Mouse (Mus musculus) limb, embryonic 11.5 days (tissue): ENCODE results near the gene Zfp462. TPM values are rescaled to one million over a fixed set of nuclear protein-coding genes. Genes with fewer than 3 reads are reported as not detected.
A peak's percentile ranks its signal among the peaks of the same experiment; 100 is the strongest.

Source experiments
- ATAC-seq: fragments of 200-750 bp; cut with Nextera tagmentation; 2 replicates; pipeline ENCODE4 v1.8.0; 2017; ENCODE audit warnings: low read depth; ENCODE audit not compliant: insufficient number of reproducible peaks, low FRiP score, low TSS enrichment
- DNase-seq: peaks from one replicate; pipeline ENCODE4 v3.0.0-alpha.2; 2015; ENCODE audit warnings: low spot score
- H3K27ac ChIP-seq: fragments of 300-500 bp; sonication (generic); replicated peaks from 2 replicates; pipeline ENCODE4 v1.5.1; 2014; ENCODE audit warnings: low read depth, mild to moderate bottlenecking, low read length
- H3K27me3 ChIP-seq: fragments of 300-500 bp; sonication (generic); 2 replicates; pipeline ENCODE4 v1.6.1; 2014; ENCODE audit warnings: mild to moderate bottlenecking, low read length, mixed read lengths; ENCODE audit not compliant: control insufficient read depth, insufficient read depth
- H3K36me3 ChIP-seq: fragments of 300-500 bp; sonication (generic); 2 replicates; pipeline ENCODE4 v1.6.1; 2014; ENCODE audit warnings: mild to moderate bottlenecking, low read length, moderate library complexity, mixed read lengths; ENCODE audit not compliant: control insufficient read depth, insufficient read depth
- H3K4me1 ChIP-seq: fragments of 300-500 bp; sonication (generic); 2 replicates; pipeline ENCODE4 v1.6.1; 2014; ENCODE audit warnings: low read length, mixed read lengths; ENCODE audit not compliant: control insufficient read depth, insufficient read depth
- H3K4me2 ChIP-seq: fragments of 300-500 bp; sonication (generic); 2 replicates; pipeline ENCODE4 v1.6.1; 2014; ENCODE audit warnings: low read depth, mild to moderate bottlenecking, moderate library complexity; ENCODE audit not compliant: severe bottlenecking
- H3K4me3 ChIP-seq: fragments of 300-500 bp; sonication (generic); 2 replicates; pipeline ENCODE4 v1.5.1; 2014; ENCODE audit warnings: low read depth, low read length
- H3K9ac ChIP-seq: fragments of 300-500 bp; sonication (generic); 2 replicates; pipeline ENCODE4 v1.6.1; 2014; ENCODE audit warnings: mild to moderate bottlenecking, low read length
- H3K9me3 ChIP-seq: fragments of 300-500 bp; sonication (generic); 2 replicates; pipeline ENCODE4 v1.6.1; 2016; ENCODE audit warnings: low read length; ENCODE audit not compliant: control insufficient read depth
- WGBS: fragments of 180-500 bp; shearing (Covaris S2); extraction: QIAGEN DNeasy Blood & Tissue Kit; methylation state at CpG from one replicate; pipeline ENCODE4 v1.1.7; 2014; 5-methylcytosine and 5-hydroxymethylcytosine counted together
- polyA plus RNA-seq: library from polyadenylated mRNA; unstranded; fragments of >200 nt; fragmentation: Nextera tagmentation; extraction: Ambion mirVana; gene quantifications from 2 replicates; pipeline ENCODE4 v1.2.1, GENCODE M21; 2014

Zfp462 gene
- polyA plus RNA-seq, 1 experiment from 2014 or later: 11.4 TPM

DNA sequence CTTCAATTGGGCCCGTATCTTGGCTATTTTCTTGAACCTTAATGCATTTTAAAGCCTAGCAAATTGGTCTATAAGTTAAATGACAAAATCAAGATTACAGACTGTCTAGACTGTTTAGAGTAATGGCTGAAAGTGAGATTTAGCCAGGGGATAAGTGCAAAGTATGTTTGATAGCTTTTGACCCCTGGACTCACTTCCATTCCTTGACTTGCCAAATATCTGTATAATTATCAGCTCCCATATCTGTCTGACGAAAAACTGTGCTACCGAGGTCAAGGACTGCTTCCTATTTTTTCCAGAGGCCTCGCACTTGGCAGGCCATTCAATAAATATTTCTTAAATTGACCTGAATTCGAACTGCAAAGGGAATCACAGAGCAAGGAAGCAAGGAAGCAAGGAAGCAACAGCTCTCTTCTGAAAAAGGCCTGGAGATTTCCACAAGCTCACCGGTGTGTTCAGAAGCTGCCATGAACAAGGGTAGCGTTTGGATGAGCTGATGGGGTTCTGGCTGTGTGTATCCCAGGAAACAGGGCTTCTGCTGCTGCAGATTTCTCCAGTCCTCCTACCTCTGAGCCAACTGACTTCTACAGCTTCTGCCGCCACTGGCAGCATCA lies 87.6 kb downstream of the Zfp462 start:
- no peaks in the 10 kb centered on the region for H3K27me3 ChIP-seq
- H3K36me3 ChIP-seq: peaks cover 2% of the 10 kb centered on the region; the same call in 1 of the 2 replicates
- H3K9ac ChIP-seq: no peak overlapping the region
- DNase-seq (no peak), ATAC-seq (no peak)
- H3K9me3 ChIP-seq: no peaks in the 10 kb centered on the region
- H3K27ac ChIP-seq: no peak overlapping the region
- no peak overlapping the region for H3K4me3 ChIP-seq
- 81% methylated on average over 8 of the region's 8 CpGs for WGBS
- no peak overlapping the region for H3K4me2 ChIP-seq
- no peaks in the 10 kb centered on the region for H3K4me1 ChIP-seq

DNA sequence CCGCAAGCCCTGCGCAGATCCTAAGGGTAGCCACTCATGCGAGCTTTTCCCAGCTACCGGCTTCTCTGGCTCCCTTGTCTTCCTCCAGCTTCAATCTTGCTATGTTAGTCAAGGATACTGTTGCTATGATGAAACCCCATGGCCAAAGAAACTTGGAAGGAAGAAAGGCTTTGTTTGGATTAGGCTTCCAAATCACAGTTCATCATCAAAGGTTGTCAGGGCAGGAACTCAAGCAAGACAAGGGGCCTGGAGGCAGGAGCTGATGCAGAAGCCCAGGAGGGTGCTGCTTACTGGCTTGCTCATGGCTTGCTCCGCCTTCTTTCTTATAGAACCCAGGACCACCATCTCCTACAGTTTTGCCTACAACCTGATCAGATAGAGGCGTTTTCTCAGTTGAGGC lies 88.6 kb downstream of the Zfp462 start:
- no peak overlapping the region for H3K27ac ChIP-seq
- H3K27me3 ChIP-seq: no peaks in the 10 kb centered on the region
- no peak for DNase-seq
- H3K4me1 ChIP-seq: peaks cover 3% of the 10 kb centered on the region
- no peak overlapping the region for H3K4me2 ChIP-seq
- 93% methylated on average over 6 of the region's 6 CpGs for WGBS
- no peaks in the 10 kb centered on the region; the same call in 1 of the 2 replicates for H3K36me3 ChIP-seq
- no peak overlapping the region for H3K4me3 ChIP-seq
- H3K9ac ChIP-seq: no peak overlapping the region
- no peak for ATAC-seq
- H3K9me3 ChIP-seq: no peaks in the 10 kb centered on the region

DNA sequence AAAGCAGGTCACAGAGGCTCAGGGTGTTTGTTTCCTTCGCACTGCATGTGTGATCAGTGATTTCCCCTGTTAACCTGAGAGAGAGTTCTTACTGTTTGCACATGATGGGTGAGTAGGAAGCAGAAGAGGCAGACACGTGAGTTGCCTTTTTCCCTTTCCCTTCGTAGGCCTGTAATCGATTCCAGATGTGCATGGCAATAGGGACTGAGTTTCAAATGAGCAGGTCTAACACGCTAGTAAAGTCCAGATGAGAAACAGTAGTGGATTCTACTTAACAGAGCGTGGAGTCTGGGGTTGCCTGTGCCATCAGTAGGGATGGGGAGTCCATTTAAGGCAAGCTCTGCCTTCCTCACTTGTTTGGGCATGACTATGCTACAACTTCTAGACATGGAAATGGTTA lies 93.3 kb downstream of the Zfp462 start:
- Histone ChIP-seq H3K27me3 (no peaks in the 10 kb centered on the region), H3K4me1 (peaks cover 5% of the 10 kb centered on the region), H3K4me3 (no peak overlapping the region), H3K27ac (0 out of 2 replicates have a peak overlapping the region, but pooled peaks have one; percentile 37), H3K9ac (no peak overlapping the region), H3K9me3 (no peaks in the 10 kb centered on the region), H3K36me3 (no peaks in the 10 kb centered on the region; the same call in 1 of the 2 replicates), H3K4me2 (no peak overlapping the region)
- ATAC-seq (peak; percentile 68; the same call in 1 of the 2 replicates), DNase-seq (peak; percentile 58)
- 20% methylated on average over 6 of the region's 6 CpGs for WGBS

DNA sequence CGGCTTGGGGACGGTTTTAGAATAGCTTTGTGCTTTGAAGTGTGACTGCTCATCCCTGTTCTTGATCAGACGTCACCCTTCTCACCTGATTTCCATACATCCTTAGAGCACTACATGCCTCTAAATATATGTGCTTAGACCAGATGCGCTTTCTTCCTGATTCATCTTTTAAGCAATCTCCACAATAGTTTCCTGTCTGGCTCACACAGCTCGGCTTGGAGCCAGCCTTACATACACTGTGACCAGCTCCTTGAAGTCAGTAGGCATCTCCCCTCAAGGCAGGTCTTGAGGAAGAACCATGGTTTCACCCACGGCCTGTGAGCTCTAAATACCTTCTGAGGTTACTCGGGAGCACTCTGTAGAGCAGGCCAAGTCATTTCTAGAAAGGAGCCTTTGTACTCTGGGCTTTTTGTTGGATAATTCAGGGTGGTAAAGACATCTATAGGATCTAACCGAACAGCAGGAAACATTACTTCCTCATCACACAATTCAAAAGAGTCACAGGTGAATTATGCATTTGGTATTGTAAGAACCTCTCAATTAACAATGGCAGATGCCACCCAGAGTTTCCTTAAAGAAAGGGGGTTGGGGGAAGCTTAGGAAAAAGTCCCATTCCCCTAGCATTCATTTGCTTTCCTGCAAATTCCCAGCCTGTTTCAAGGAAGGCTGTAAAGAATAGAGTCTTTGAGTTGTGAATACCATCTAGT lies 95.6 kb downstream of the Zfp462 start:
- Histone ChIP-seq H3K36me3 (no peaks in the 10 kb centered on the region), H3K27ac (0 out of 2 replicates have a peak overlapping the region, but pooled peaks have one; percentile 12), H3K9ac (no peak overlapping the region), H3K4me2 (no peak overlapping the region), H3K4me3 (no peak overlapping the region), H3K27me3 (no peaks in the 10 kb centered on the region), H3K9me3 (no peaks in the 10 kb centered on the region), H3K4me1 (peaks cover 5% of the 10 kb centered on the region)
- DNase-seq: no peak
- WGBS: 88% methylated on average over 8 of the region's 8 CpGs
- no peak for ATAC-seq

DNA sequence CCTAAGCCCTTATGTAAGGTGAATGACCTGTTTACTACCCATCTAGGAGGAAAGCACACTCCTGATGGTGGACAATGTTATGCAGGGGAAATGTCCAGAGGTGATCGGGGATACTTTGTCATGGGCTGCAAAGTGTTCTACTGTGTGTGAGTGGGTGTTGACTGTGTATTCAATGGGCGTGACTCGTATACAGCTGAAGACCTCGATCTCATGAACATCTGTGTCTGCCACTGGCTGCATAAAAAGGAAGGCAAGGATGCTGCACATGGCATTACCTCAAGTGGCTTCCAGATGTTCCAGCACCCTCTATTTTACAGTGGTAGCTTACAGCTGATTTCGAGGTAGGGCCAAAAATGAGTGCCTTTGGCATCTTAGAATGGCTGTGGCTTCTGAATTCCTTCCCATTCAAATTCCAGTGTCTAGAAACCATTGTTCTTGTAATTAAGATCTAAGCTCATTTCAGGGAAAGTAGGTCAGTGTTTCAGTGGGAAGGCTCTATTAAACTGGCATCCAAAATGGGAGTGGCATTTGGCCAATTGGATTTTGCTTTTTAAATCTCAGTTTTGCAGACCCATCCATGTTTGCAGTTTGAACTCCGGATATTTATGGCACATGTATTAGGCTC lies 96.4 kb downstream of the Zfp462 start:
- Histone ChIP-seq H3K4me1 (peaks cover 5% of the 10 kb centered on the region), H3K4me3 (no peak overlapping the region), H3K9ac (no peak overlapping the region), H3K9me3 (no peaks in the 10 kb centered on the region), H3K36me3 (no peaks in the 10 kb centered on the region), H3K27ac (no peak overlapping the region), H3K27me3 (no peaks in the 10 kb centered on the region), H3K4me2 (no peak overlapping the region)
- DNase-seq: no peak
- no peak for ATAC-seq
- WGBS: 88% methylated on average over 6 of the region's 6 CpGs

DNA sequence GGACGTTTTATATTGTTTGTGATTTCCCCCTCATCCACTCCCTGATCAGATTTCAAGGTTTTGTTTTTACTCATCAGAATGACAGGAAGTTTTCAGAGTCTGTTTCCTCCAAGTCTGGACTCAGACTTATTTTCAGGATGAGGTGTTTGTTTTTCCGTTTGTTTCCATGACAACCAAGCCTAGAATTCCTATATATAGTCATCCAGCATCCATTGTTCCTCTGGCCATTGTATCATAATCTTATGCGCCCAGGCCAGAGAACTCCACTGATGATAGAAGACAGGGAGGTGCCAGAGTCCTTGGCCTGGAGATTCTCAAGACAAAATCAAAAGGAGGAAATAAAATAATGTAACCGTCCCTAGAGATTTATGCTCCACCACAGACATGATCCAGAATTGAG lies 97.7 kb downstream of the Zfp462 start:
- peaks cover 5% of the 10 kb centered on the region for H3K4me1 ChIP-seq
- no peak overlapping the region for H3K4me2 ChIP-seq

DNA sequence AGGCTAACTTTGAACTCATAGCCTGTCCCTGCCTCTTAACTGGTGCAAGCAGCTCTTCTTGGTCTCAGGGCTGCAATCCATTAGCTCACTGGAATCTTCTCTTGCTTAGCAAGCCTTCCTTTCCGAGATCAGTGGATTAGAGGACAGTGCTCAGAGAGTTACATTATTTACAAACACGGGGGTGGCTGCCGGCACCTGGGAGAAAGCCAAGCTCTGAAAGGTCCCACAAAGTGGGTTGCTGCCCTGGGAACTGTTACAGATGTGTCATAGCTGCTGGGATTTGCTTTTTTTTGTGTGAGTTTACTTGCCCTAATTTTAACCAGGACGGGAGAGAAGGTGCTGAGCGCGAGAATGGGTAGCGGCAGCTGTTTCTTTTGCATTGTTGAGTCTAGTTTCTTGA lies 102.4 kb downstream of the Zfp462 start:
- ATAC-seq: no peak

More for the DNA sequence above, 97.7 kb downstream of the Zfp462 start:
- Histone ChIP-seq H3K4me3 (no peak overlapping the region), H3K27me3 (no peaks in the 10 kb centered on the region), H3K9ac (no peak overlapping the region), H3K27ac (no peak overlapping the region), H3K36me3 (no peaks in the 10 kb centered on the region), H3K9me3 (no peaks in the 10 kb centered on the region)
- DNase-seq (no peak), ATAC-seq (no peak)
- WGBS: 81% methylated on average over 4 of the region's 4 CpGs

DNA sequence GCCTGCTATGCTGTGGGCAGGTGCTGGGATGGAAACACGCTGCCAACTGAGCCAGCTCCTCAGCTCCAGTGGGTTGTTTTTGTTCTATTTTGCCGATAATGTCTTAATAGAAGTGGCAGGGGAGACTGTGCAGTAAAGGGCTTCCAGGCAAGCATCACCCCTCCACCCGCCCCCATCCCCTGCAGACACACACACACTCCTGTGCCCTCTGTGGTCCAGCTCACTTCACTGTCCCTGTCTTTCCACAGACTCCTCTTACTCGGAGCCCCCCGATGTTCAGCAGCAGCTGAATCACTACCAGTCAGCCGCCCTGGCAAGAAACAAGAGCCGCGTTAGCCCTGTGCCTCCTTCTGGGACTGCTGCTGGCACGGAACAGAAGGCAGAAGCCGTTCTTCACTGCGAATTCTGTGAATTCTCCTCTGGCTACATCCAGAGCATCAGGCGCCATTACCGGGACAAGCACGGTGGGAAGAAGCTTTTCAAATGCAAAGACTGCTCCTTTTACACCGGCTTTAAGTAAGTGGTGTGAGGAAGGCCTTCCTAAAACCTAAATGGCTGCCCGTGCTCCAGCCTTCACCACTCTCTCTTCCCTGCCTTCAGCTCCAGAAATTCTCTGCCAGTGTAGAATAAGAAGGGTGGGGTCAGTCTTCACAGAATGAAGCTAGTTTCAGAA lies 105.2 kb downstream of the Zfp462 start:
- Histone ChIP-seq H3K27ac (no peak overlapping the region), H3K36me3 (peaks cover 16% of the 10 kb centered on the region; the same call in 1 of the 2 replicates), H3K4me3 (no peak overlapping the region), H3K4me1 (no peaks in the 10 kb centered on the region), H3K4me2 (no peak overlapping the region), H3K9ac (no peak overlapping the region), H3K27me3 (no peaks in the 10 kb centered on the region), H3K9me3 (no peaks in the 10 kb centered on the region)
- ATAC-seq (no peak), DNase-seq (no peak)
- WGBS: 69% methylated on average over 16 of the region's 16 CpGs

More for the DNA sequence above, 102.4 kb downstream of the Zfp462 start:
- Histone ChIP-seq H3K27me3 (no peaks in the 10 kb centered on the region), H3K9me3 (no peaks in the 10 kb centered on the region), H3K4me2 (no peak overlapping the region), H3K9ac (no peak overlapping the region), H3K36me3 (peaks cover 8% of the 10 kb centered on the region; the same call in 1 of the 2 replicates), H3K4me1 (no peaks in the 10 kb centered on the region), H3K4me3 (no peak overlapping the region), H3K27ac (no peak overlapping the region)
- no peak for DNase-seq
- WGBS: 84% methylated on average over 7 of the region's 7 CpGs
